Mouse (Mus musculus): ENCODE data around the gene Dctd.

GRCm38 (mm10) chr8:48188586-48188985 lies 89.7 kb downstream of the Dctd start:
- no peak for TF ChIP-seq CTCF (IDR thresholded peaks at IDR 0.05; ENCODE audit: extremely low read depth, insufficient read depth, low read length)
- no peak for TF ChIP-seq POLR2A (IDR thresholded peaks at IDR 0.05; ENCODE audit: extremely low read depth, insufficient read depth, low read length)

Measured in cortical plate, adult 2 months (tissue).